Mouse (Mus musculus): ENCODE data around the gene Eci1. TPM values are rescaled to one million over a fixed set of nuclear protein-coding genes. Genes with fewer than 3 reads are reported as not detected.

Gene Eci1
- total and polyA plus RNA-seq, 2 experiments from 2014 or later, result 22.0 to 30.0 TPM

GRCm38 (mm10) chr17:24437016-24437415 lies 10.6 kb downstream of the Eci1 start:
- TF ChIP-seq CTCF (IDR thresholded peaks at IDR 0.05; ENCODE audit: low read depth), result peak; percentile 81
- Histone ChIP-seq H3K4me2 (ENCODE audit: low read depth) (no peak overlapping the region), H3K9ac (no peak overlapping the region), H3K4me1 (ENCODE audit: insufficient read depth) (no peaks in the 10 kb centered on the region), H3K9me3 (ENCODE audit: low read length) (no peaks in the 10 kb centered on the region), H3K4me3 (ENCODE audit: low read depth, low read length) (no peak overlapping the region), H3K27me3 (ENCODE audit: insufficient read depth, low read length) (no peaks in the 10 kb centered on the region), H3K36me3 (ENCODE audit: insufficient read depth) (peaks cover 27% of the 10 kb centered on the region), H3K27ac (ENCODE audit: low read depth, low read length) (no peak overlapping the region)
- 73% methylated on average over 5 of the region's 5 CpGs for WGBS
- DNase-seq (peak; percentile 63), ATAC-seq (peak; percentile 69)

GRCm38 (mm10) chr17:24440377-24440776 lies 13.9 kb downstream of the Eci1 start:
- DNase-seq (no peak), ATAC-seq (no peak)
- no peaks in the 10 kb centered on the region for H3K27me3 ChIP-seq (ENCODE audit: insufficient read depth, low read length)
- no peak overlapping the region for H3K4me2 ChIP-seq (ENCODE audit: low read depth)
- WGBS, result 89% methylated on average over 8 of the region's 8 CpGs
- H3K36me3 ChIP-seq (ENCODE audit: insufficient read depth), result peaks cover 53% of the 10 kb centered on the region
- H3K4me3 ChIP-seq (ENCODE audit: low read depth, low read length), result no peak overlapping the region
- no peak for TF ChIP-seq CTCF (IDR thresholded peaks at IDR 0.05; ENCODE audit: low read depth)
- H3K27ac ChIP-seq (ENCODE audit: low read depth, low read length), result no peak overlapping the region
- H3K9ac ChIP-seq, result no peak overlapping the region
- H3K4me1 ChIP-seq (ENCODE audit: insufficient read depth), result no peaks in the 10 kb centered on the region
- H3K9me3 ChIP-seq (ENCODE audit: low read length), result no peaks in the 10 kb centered on the region

- 0 out of 2 replicates have a peak, but pooled peaks have one; percentile 30 for ATAC-seq
- H3K4me2 ChIP-seq (ENCODE audit: low read depth), result no peak overlapping the region
- 63% methylated on average over 2 of the region's 2 CpGs for WGBS
- no peaks in the 10 kb centered on the region for H3K27me3 ChIP-seq (ENCODE audit: insufficient read depth, low read length)
- no peak overlapping the region for H3K27ac ChIP-seq (ENCODE audit: low read depth, low read length)
- no peak for DNase-seq
- no peak overlapping the region for H3K9ac ChIP-seq
- TF ChIP-seq CTCF (IDR thresholded peaks at IDR 0.05; ENCODE audit: low read depth), result peak; percentile 58
- no peaks in the 10 kb centered on the region for H3K9me3 ChIP-seq (ENCODE audit: low read length)
- H3K4me1 ChIP-seq (ENCODE audit: insufficient read depth), result no peaks in the 10 kb centered on the region
- H3K4me3 ChIP-seq (ENCODE audit: low read depth, low read length), result no peak overlapping the region
- peaks cover 61% of the 10 kb centered on the region for H3K36me3 ChIP-seq (ENCODE audit: insufficient read depth)
Observed at GRCm38 (mm10) chr17:24441148-24441547, 14.7 kb downstream of the Eci1 start.

- Histone ChIP-seq H3K27me3 (ENCODE audit: insufficient read depth, low read length) (no peaks in the 10 kb centered on the region), H3K9me3 (ENCODE audit: low read length) (no peaks in the 10 kb centered on the region), H3K4me1 (ENCODE audit: insufficient read depth) (no peaks in the 10 kb centered on the region), H3K4me2 (ENCODE audit: low read depth) (no peak overlapping the region), H3K4me3 (ENCODE audit: low read depth, low read length) (no peak overlapping the region), H3K27ac (ENCODE audit: low read depth, low read length) (no peak overlapping the region), H3K9ac (no peak overlapping the region), H3K36me3 (ENCODE audit: insufficient read depth) (peaks cover 69% of the 10 kb centered on the region)
- whole genome bisulfite sequencing, result 93% methylated on average over 14 of the region's 14 CpGs
- ATAC-seq (no peak), DNase-seq (no peak)
- no peak for TF ChIP-seq CTCF (IDR thresholded peaks at IDR 0.05; ENCODE audit: low read depth)
Observed at GRCm38 (mm10) chr17:24442107-24442506, 15.7 kb downstream of the Eci1 start.

- Histone ChIP-seq H3K4me1 (ENCODE audit: insufficient read depth) (no peaks in the 10 kb centered on the region), H3K4me2 (ENCODE audit: low read depth) (no peak within 1 kb of the TSS), H3K9ac (no peak within 1 kb of the TSS), H3K4me3 (ENCODE audit: low read depth, low read length) (no peak within 1 kb of the TSS), H3K9me3 (ENCODE audit: low read length) (no peaks in the 10 kb centered on the region), H3K27ac (ENCODE audit: low read depth, low read length) (no peak within 1 kb of the TSS), H3K27me3 (ENCODE audit: insufficient read depth, low read length) (no peaks in the 10 kb centered on the region), H3K36me3 (ENCODE audit: insufficient read depth) (peaks cover 75% of the 10 kb centered on the region)
- 72% methylated on average over 7 of the region's 7 CpGs for WGBS
- ATAC-seq (no peak), DNase-seq (no peak)
- no peak for TF ChIP-seq CTCF (IDR thresholded peaks at IDR 0.05; ENCODE audit: low read depth)
Observed at GRCm38 (mm10) chr17:24442632-24443155, 16.3 kb downstream of the Eci1 start, which contains the start of gene Dnase1l2. Dnase1l2 (minus strand) TSS chr17:24443105.

GRCm38 (mm10) chr17:24443409-24443808 lies 17.0 kb downstream of the Eci1 start:
- H3K27ac ChIP-seq (ENCODE audit: low read depth, low read length), result no peak overlapping the region
- no peaks in the 10 kb centered on the region for H3K9me3 ChIP-seq (ENCODE audit: low read length)
- no peak overlapping the region for H3K9ac ChIP-seq
- WGBS, result 88% methylated on average over 4 of the region's 4 CpGs
- DNase-seq (no peak), ATAC-seq (no peak)
- H3K4me3 ChIP-seq (ENCODE audit: low read depth, low read length), result no peak overlapping the region
- H3K36me3 ChIP-seq (ENCODE audit: insufficient read depth), result peaks cover 82% of the 10 kb centered on the region
- no peaks in the 10 kb centered on the region for H3K27me3 ChIP-seq (ENCODE audit: insufficient read depth, low read length)
- no peak overlapping the region for H3K4me2 ChIP-seq (ENCODE audit: low read depth)
- no peak for TF ChIP-seq CTCF (IDR thresholded peaks at IDR 0.05; ENCODE audit: low read depth)
- H3K4me1 ChIP-seq (ENCODE audit: insufficient read depth), result no peaks in the 10 kb centered on the region

- Histone ChIP-seq H3K4me2 (ENCODE audit: low read depth) (no peak overlapping the region), H3K9me3 (ENCODE audit: low read length) (no peaks in the 10 kb centered on the region), H3K4me1 (ENCODE audit: insufficient read depth) (no peaks in the 10 kb centered on the region), H3K36me3 (ENCODE audit: insufficient read depth) (peaks cover 85% of the 10 kb centered on the region), H3K27me3 (ENCODE audit: insufficient read depth, low read length) (no peaks in the 10 kb centered on the region), H3K9ac (no peak overlapping the region), H3K4me3 (ENCODE audit: low read depth, low read length) (no peak overlapping the region), H3K27ac (ENCODE audit: low read depth, low read length) (no peak overlapping the region)
- ATAC-seq (no peak), DNase-seq (no peak)
- TF ChIP-seq CTCF (IDR thresholded peaks at IDR 0.05; ENCODE audit: low read depth), result no peak
- WGBS, result 96% methylated on average over 8 of the region's 8 CpGs
Observed at GRCm38 (mm10) chr17:24446590-24446989, 20.1 kb downstream of the Eci1 start.

Data from forebrain, postnatal 0 days (tissue).